Mouse (Mus musculus) liver, adult 2 months (tissue): ENCODE measurements at regions not wholly inside any gene's neighbourhood (a gene's known extent, or its start where the extent isn't known, plus 50 kb on each side); places are given as distances from the start of the nearest gene placed in this dataset.
A peak's percentile ranks its signal among the peaks of the same experiment; 100 is the strongest.

Source experiments
- DNase-seq: peaks from one replicate; pipeline ENCODE4 v3.0.0-alpha.2; 2011; ENCODE audit warnings: low read depth, low spot score; ENCODE audit errors: extremely low read depth
- H3K27ac ChIP-seq: fragments of 200-500 bp; replicated peaks from 2 replicates; pipeline ENCODE4 v1.5.1; 2012; ENCODE audit warnings: low read depth, mild to moderate bottlenecking, control low read depth, inconsistent platforms, low read length; ENCODE audit not compliant: insufficient read depth
- H3K27me3 ChIP-seq: fragments of 200-500 bp; 2 replicates; pipeline ENCODE4 v1.6.1; 2012; ENCODE audit warnings: mild to moderate bottlenecking, moderate library complexity, low read length, inconsistent platforms; ENCODE audit not compliant: control insufficient read depth, insufficient read depth
- H3K36me3 ChIP-seq: fragments of 200-500 bp; 2 replicates; pipeline ENCODE4 v1.6.1; 2012; ENCODE audit warnings: low read length, inconsistent platforms; ENCODE audit not compliant: control insufficient read depth, insufficient read depth
- H3K4me1 ChIP-seq: fragments of 200-500 bp; 2 replicates; pipeline ENCODE4 v1.6.1; 2011; ENCODE audit warnings: low read length; ENCODE audit not compliant: control insufficient read depth, insufficient read depth
- H3K4me3 ChIP-seq: fragments of 200-500 bp; 2 replicates; pipeline ENCODE4 v1.5.1; 2011; ENCODE audit warnings: low read depth, mild to moderate bottlenecking, control low read depth, low read length, moderate library complexity; ENCODE audit not compliant: insufficient read depth
- H3K79me2 ChIP-seq: fragments of 200-500 bp; 2 replicates; pipeline ENCODE4 v1.6.1; 2012; ENCODE audit warnings: inconsistent platforms, mild to moderate bottlenecking, low read length, moderate library complexity; ENCODE audit not compliant: control insufficient read depth, insufficient read depth
- H3K9ac ChIP-seq: fragments of 200-500 bp; 2 replicates; pipeline ENCODE4 v1.6.1; 2012; ENCODE audit warnings: low read depth, mild to moderate bottlenecking, control low read depth, inconsistent platforms, low read length
- CTCF ChIP-seq: fragments of 200-500 bp; IDR thresholded peaks from 2 replicates; pipeline ENCODE4 v1.5.1; 2011; ENCODE audit warnings: low read depth, low read length, control low read depth
- POLR2A ChIP-seq: fragments of 200-500 bp; IDR thresholded peaks from 2 replicates; pipeline ENCODE4 v1.6.1; 2011; ENCODE audit warnings: low read length, control low read depth; ENCODE audit not compliant: insufficient read depth; ENCODE audit errors: extremely low read depth
- WGBS: fragments of 180-500 bp; shearing (Covaris S2); methylation state at CpG from one replicate; pipeline ENCODE4 v1.1.7; 2018; 5-methylcytosine and 5-hydroxymethylcytosine counted together

DNA sequence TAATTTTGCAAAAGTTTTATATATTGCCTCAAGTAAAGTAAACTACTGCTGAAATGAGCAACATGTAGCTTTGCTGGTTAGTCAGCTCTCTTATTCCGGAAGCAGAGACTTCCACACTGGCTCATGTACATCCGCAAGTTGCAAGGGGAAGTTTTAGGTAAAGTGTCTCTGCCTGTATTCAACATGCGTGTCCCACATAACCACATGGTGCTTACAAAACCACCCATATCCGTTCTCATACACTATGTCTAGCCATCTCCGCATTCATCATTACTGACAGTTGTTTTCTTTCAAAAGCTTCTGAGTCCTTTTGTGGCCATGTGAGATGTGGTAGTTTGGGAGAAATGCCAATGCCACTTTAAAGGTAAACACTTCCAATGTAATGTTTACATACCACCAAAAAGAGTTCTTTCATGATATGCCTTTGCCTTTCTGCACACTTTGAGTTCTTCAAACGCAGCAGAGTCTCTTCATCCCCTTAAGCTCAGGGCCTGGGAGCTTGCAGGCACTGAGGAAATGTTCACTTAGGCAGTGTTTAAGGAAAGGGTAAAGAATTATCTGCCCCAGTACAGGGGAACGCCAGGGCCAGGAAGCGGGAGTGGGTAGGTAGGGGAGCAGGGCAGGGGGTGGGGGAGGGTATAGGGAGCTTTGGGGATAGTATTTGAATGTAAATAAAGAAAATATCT is 81.5 kb upstream of the Rgs1 start:
- no peaks in the 10 kb centered on the region for H3K36me3 ChIP-seq
- no peak overlapping the region for H3K27ac ChIP-seq
- H3K27me3 ChIP-seq: no peaks in the 10 kb centered on the region
- 70% methylated on average over 8 of the region's 8 CpGs for WGBS
- H3K9ac ChIP-seq: no peak overlapping the region
- no peaks in the 10 kb centered on the region for H3K79me2 ChIP-seq
- peak; percentile 38 for DNase-seq
- TF ChIP-seq POLR2A: no peak
- H3K4me3 ChIP-seq: no peak overlapping the region
- no peaks in the 10 kb centered on the region for H3K4me1 ChIP-seq

DNA sequence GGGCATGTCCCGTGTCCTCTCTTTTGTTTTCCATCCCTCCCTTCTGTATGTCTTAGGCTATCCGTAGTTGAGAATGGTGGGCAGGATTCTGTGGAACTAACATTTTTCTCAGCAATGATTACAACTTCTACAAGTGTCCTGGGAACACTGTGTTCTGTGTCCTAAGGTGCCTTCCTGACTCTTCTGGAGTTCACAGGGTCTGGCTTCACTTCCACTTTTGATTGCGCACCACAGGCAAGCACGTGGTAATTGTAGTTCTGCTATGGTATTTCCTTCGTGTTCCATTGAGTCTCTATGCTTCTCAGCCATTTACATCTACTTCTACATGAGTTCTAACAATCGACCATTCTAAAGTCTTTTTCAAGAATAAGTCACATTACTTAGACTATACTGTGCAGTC is 70.4 kb upstream of the Rgs1 start:
- no peaks in the 10 kb centered on the region for H3K36me3 ChIP-seq
- no peak overlapping the region for H3K9ac ChIP-seq
- H3K4me1 ChIP-seq: no peaks in the 10 kb centered on the region; the same call in 1 of the 2 replicates
- DNase-seq: peak; percentile 49
- no peak overlapping the region for H3K4me3 ChIP-seq
- TF ChIP-seq CTCF (no peak), POLR2A (no peak)
- H3K27ac ChIP-seq: no peak overlapping the region
- WGBS: 71% methylated on average over 6 of the region's 6 CpGs
- no peaks in the 10 kb centered on the region for H3K27me3 ChIP-seq
- no peaks in the 10 kb centered on the region for H3K79me2 ChIP-seq

DNA sequence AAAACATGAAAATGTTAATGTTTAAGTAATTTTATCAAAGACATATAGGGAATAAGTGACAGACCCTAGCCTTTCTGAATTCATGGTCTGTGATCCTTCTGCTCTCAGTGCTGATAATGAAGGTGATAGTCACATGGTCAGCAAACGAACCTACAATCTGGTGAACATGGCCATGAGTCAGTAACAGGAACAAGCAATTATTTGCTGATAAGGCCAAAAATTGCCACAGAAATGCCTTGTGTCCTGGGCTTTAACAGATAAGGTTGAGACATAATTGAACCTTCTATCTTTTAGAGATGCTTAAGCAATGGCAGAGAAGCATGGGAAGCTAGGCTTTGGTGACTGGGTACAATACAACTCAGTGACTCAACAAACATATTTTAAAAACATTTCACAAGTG is 69.2 kb upstream of the Rgs1 start:
- Histone ChIP-seq H3K9ac (no peak overlapping the region), H3K36me3 (no peaks in the 10 kb centered on the region), H3K27me3 (no peaks in the 10 kb centered on the region), H3K79me2 (no peaks in the 10 kb centered on the region), H3K4me3 (no peak overlapping the region), H3K27ac (no peak overlapping the region), H3K4me1 (no peaks in the 10 kb centered on the region; the same call in 1 of the 2 replicates)
- WGBS: 35% methylated on average over 1 of the region's 1 CpGs
- TF ChIP-seq CTCF (no peak), POLR2A (no peak)
- DNase-seq: no peak

DNA sequence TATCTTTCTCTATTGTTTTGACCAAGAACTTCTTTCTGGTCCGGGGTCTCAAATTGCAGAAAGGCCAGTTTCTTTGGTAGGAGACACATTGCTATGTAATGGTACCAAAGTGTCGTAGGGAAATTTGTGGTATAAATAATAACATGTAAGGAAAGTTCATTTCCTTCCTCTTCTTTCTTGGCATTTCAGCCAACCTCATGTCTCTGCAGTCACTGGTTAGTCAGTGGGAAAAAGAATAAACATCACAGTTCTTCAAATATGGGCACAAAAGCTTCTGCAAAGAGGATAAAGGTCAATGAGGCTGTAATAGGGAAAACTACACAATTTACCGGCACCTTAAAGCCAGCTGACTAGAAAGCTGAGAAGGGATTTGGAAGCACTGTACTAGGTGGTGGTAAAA is 68.5 kb upstream of the Rgs1 start:
- TF ChIP-seq CTCF: no peak
- no peak for TF ChIP-seq POLR2A
- H3K79me2 ChIP-seq: no peaks in the 10 kb centered on the region
- H3K4me1 ChIP-seq: no peaks in the 10 kb centered on the region; the same call in 1 of the 2 replicates
- H3K36me3 ChIP-seq: no peaks in the 10 kb centered on the region
- no peak overlapping the region for H3K27ac ChIP-seq
- peak; percentile 28 for DNase-seq
- 74% methylated on average over 3 of the region's 3 CpGs for WGBS
- no peak overlapping the region for H3K9ac ChIP-seq
- no peak overlapping the region for H3K4me3 ChIP-seq
- no peaks in the 10 kb centered on the region for H3K27me3 ChIP-seq

DNA sequence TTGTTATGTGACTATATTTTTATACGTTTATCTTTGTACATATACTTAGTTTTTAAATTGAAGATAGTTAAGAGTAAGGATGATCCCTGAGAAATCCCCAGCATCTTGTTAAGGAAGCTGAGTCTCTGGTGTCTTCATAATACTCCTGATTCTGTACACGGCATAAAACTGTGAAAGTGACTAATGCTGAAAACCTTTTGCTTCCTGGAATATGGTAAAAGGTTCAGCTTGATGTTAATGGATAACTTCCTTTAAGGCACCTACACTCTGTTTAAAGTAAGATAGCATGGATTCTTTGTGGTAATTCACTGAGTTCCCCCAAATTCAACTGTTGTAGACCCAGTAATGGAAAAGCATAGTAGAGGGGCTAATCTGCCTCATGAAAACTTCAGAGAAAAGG is 67.2 kb upstream of the Rgs1 start:
- Histone ChIP-seq H3K79me2 (no peaks in the 10 kb centered on the region), H3K27ac (no peak overlapping the region), H3K36me3 (no peaks in the 10 kb centered on the region), H3K27me3 (no peaks in the 10 kb centered on the region), H3K4me1 (no peaks in the 10 kb centered on the region; the same call in 1 of the 2 replicates), H3K4me3 (no peak overlapping the region), H3K9ac (no peak overlapping the region)
- TF ChIP-seq CTCF: no peak
- TF ChIP-seq POLR2A: no peak
- DNase-seq: no peak
- 77% methylated on average over 2 of the region's 2 CpGs for WGBS

DNA sequence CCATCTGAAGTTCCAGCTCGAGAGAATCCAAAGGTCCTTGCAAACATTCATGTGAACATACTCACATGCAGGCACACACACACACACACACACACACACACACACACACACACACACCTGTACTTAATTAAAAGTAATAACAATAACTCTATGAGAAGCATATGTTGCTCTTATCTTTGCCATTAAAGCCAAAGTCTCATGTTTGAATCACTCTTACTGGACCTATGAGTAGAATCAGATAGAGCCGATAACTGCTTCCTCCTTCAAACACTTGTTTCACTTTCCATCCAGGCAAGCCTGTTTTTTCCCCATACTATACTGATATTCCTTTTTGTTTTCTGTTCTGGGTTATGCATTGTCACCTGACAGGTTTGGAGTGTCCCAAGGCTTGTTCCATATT is 65.3 kb upstream of the Rgs1 start:
- TF ChIP-seq POLR2A (no peak), CTCF (no peak)
- no peak overlapping the region for H3K9ac ChIP-seq
- no peaks in the 10 kb centered on the region for H3K36me3 ChIP-seq
- 86% methylated on average over 2 of the region's 2 CpGs for whole genome bisulfite sequencing
- no peaks in the 10 kb centered on the region for H3K79me2 ChIP-seq
- no peak overlapping the region for H3K4me3 ChIP-seq
- H3K27ac ChIP-seq: no peak overlapping the region
- H3K27me3 ChIP-seq: no peaks in the 10 kb centered on the region
- H3K4me1 ChIP-seq: no peaks in the 10 kb centered on the region
- no peak for DNase-seq
